Mouse (Mus musculus) hindbrain, embryonic 11.5 days (tissue): ENCODE measurements around the gene Map1s. TPM values are rescaled to one million over a fixed set of nuclear protein-coding genes. Genes with fewer than 3 reads are reported as not detected.
A peak's percentile ranks its signal among the peaks of the same experiment; 100 is the strongest.

Source experiments
- ATAC-seq: fragments of 200-750 bp; cut with Nextera tagmentation; 2 replicates; pipeline ENCODE4 v1.8.0; 2017; ENCODE audit warnings: mild to moderate bottlenecking, moderate TSS enrichment, moderate library complexity; ENCODE audit not compliant: low FRiP score
- DNase-seq: peaks from one replicate; pipeline ENCODE4 v3.0.0-alpha.2; 2015; ENCODE audit warnings: low spot score
- H3K27ac ChIP-seq: fragments of 300-500 bp; sonication (generic); 2 replicates; pipeline ENCODE4 v1.5.1; 2014; ENCODE audit warnings: mild to moderate bottlenecking, low read depth, low read length
- H3K27me3 ChIP-seq: fragments of 300-500 bp; sonication (generic); 2 replicates; pipeline ENCODE4 v1.6.1; 2014; ENCODE audit warnings: mild to moderate bottlenecking, low read length, moderate library complexity, mixed read lengths; ENCODE audit not compliant: control insufficient read depth, insufficient read depth
- H3K36me3 ChIP-seq: fragments of 300-500 bp; sonication (generic); 2 replicates; pipeline ENCODE4 v1.6.1; 2014; ENCODE audit warnings: mild to moderate bottlenecking, low read length, moderate library complexity, mixed read lengths; ENCODE audit not compliant: control insufficient read depth, insufficient read depth
- H3K4me1 ChIP-seq: fragments of 300-500 bp; sonication (generic); replicated peaks from 2 replicates; pipeline ENCODE4 v1.6.1; 2014; ENCODE audit warnings: low read length, mixed read lengths; ENCODE audit not compliant: control insufficient read depth, insufficient read depth
- H3K4me2 ChIP-seq: fragments of 300-500 bp; sonication (generic); replicated peaks from 2 replicates; pipeline ENCODE4 v1.6.1; 2014; ENCODE audit warnings: mild to moderate bottlenecking, low read depth, low read length
- H3K4me3 ChIP-seq: fragments of 300-500 bp; sonication (generic); 2 replicates; pipeline ENCODE4 v1.5.1; 2014; ENCODE audit warnings: low read depth, low read length
- H3K9ac ChIP-seq: fragments of 300-500 bp; sonication (generic); 2 replicates; pipeline ENCODE4 v1.6.1; 2014; ENCODE audit warnings: low read depth, low read length
- H3K9me3 ChIP-seq: fragments of 300-500 bp; sonication (generic); 2 replicates; pipeline ENCODE4 v1.6.1; 2016; ENCODE audit warnings: low read length; ENCODE audit not compliant: control insufficient read depth
- WGBS: fragments of 180-500 bp; shearing (Covaris S2); extraction: QIAGEN DNeasy Blood & Tissue Kit; methylation state at CpG from one replicate; pipeline ENCODE4 v1.1.7; 2014; 5-methylcytosine and 5-hydroxymethylcytosine counted together
- polyA plus RNA-seq: library from polyadenylated mRNA; unstranded; fragments of >200 nt; fragmentation: Nextera tagmentation; extraction: Ambion mirVana; gene quantifications from 2 replicates; pipeline ENCODE4 v1.2.1, GENCODE M21; 2014

The Map1s gene
- polyA plus RNA-seq, 1 experiment from 2014 or later = 32.3 TPM

GRCm38 (mm10) chr8:70865350-70866000 lies 40.3 kb upstream of the Map1s start:
- WGBS = 2% methylated on average over 45 of the region's 46 CpGs
- ATAC-seq = peak; percentile 85
- peak overlapping the region; percentile 95 for H3K4me2 ChIP-seq
- H3K4me1 ChIP-seq = peaks cover 36% of the 10 kb centered on the region
- peak; percentile 100 for DNase-seq
- H3K4me3 ChIP-seq = peak overlapping the region; percentile 60
- H3K9me3 ChIP-seq = no peaks in the 10 kb centered on the region
- H3K36me3 ChIP-seq = no peaks in the 10 kb centered on the region
- 0 out of 2 replicates have a peak, but pooled peaks cover 8% of the 10 kb centered on the region for H3K27me3 ChIP-seq
- peak overlapping the region; percentile 99 for H3K27ac ChIP-seq
- H3K9ac ChIP-seq = peak overlapping the region; percentile 74

- Histone ChIP-seq H3K4me3 (0 out of 2 replicates have a peak overlapping the region, but pooled peaks have one; percentile 22), H3K27ac (peak overlapping the region; percentile 91), H3K9me3 (no peaks in the 10 kb centered on the region), H3K36me3 (no peaks in the 10 kb centered on the region), H3K4me2 (peak overlapping the region; percentile 95), H3K27me3 (0 out of 2 replicates have a peak, but pooled peaks cover 8% of the 10 kb centered on the region), H3K4me1 (peaks cover 36% of the 10 kb centered on the region), H3K9ac (peak overlapping the region; percentile 55)
- WGBS = 8% methylated on average over 12 of the region's 12 CpGs
- peak; percentile 8 for ATAC-seq
- DNase-seq = no peak
Observed at GRCm38 (mm10) chr8:70866001-70866520, 39.7 kb upstream of the Map1s start.

GRCm38 (mm10) chr8:70866566-70866965 lies 39.2 kb upstream of the Map1s start:
- DNase-seq = no peak
- H3K9ac ChIP-seq = no peak overlapping the region; the same call in 1 of the 2 replicates

GRCm38 (mm10) chr8:70868559-70869198 lies 37.1 kb upstream of the Map1s start:
- no peaks in the 10 kb centered on the region for H3K27me3 ChIP-seq
- H3K9ac ChIP-seq = peak overlapping the region; percentile 36; the same call in 1 of the 2 replicates
- peak overlapping the region; percentile 61 for H3K27ac ChIP-seq
- peak overlapping the region; percentile 6; the same call in 1 of the 2 replicates for H3K4me3 ChIP-seq
- peaks cover 24% of the 10 kb centered on the region for H3K4me1 ChIP-seq
- DNase-seq (peak; percentile 60), ATAC-seq (no peak)
- WGBS = 14% methylated on average over 40 of the region's 40 CpGs
- H3K9me3 ChIP-seq = no peaks in the 10 kb centered on the region
- H3K4me2 ChIP-seq = peak overlapping the region; percentile 23; the same call in 1 of the 2 replicates
- H3K36me3 ChIP-seq = no peaks in the 10 kb centered on the region

More at GRCm38 (mm10) chr8:70866566-70866965, 39.2 kb upstream of the Map1s start:
- no peaks in the 10 kb centered on the region for H3K36me3 ChIP-seq
- H3K27ac ChIP-seq = peak overlapping the region; percentile 91
- ATAC-seq = no peak
- 0 out of 2 replicates have a peak, but pooled peaks cover 6% of the 10 kb centered on the region for H3K27me3 ChIP-seq
- H3K4me2 ChIP-seq = peak overlapping the region; percentile 95; the same call in 1 of the 2 replicates
- no peaks in the 10 kb centered on the region for H3K9me3 ChIP-seq
- H3K4me3 ChIP-seq = no peak overlapping the region
- 88% methylated on average over 7 of the region's 7 CpGs for WGBS
- H3K4me1 ChIP-seq = peaks cover 34% of the 10 kb centered on the region

- no peak overlapping the region for H3K4me2 ChIP-seq
Observed at GRCm38 (mm10) chr8:70869199-70869571, 36.5 kb upstream of the Map1s start.

GRCm38 (mm10) chr8:70869601-70870041 lies 36.1 kb upstream of the Map1s start:
- Histone ChIP-seq H3K27ac (peak overlapping the region; percentile 61; the same call in 1 of the 2 replicates), H3K4me1 (peaks cover 18% of the 10 kb centered on the region), H3K27me3 (no peaks in the 10 kb centered on the region), H3K4me2 (no peak overlapping the region), H3K9ac (0 out of 2 replicates have a peak overlapping the region, but pooled peaks have one; percentile 36), H3K9me3 (no peaks in the 10 kb centered on the region), H3K36me3 (no peaks in the 10 kb centered on the region), H3K4me3 (no peak overlapping the region)
- 48% methylated on average over 16 of the region's 16 CpGs for WGBS
- peak; percentile 83 for DNase-seq
- no peak for ATAC-seq

More at GRCm38 (mm10) chr8:70869199-70869571, 36.5 kb upstream of the Map1s start:
- H3K4me3 ChIP-seq = peak overlapping the region; percentile 6; the same call in 1 of the 2 replicates
- H3K27ac ChIP-seq = peak overlapping the region; percentile 61
- H3K9ac ChIP-seq = peak overlapping the region; percentile 36; the same call in 1 of the 2 replicates
- no peak for DNase-seq
- no peak for ATAC-seq
- no peaks in the 10 kb centered on the region for H3K9me3 ChIP-seq
- no peaks in the 10 kb centered on the region for H3K27me3 ChIP-seq
- H3K4me1 ChIP-seq = peaks cover 22% of the 10 kb centered on the region
- 43% methylated on average over 5 of the region's 5 CpGs for WGBS
- H3K36me3 ChIP-seq = no peaks in the 10 kb centered on the region

GRCm38 (mm10) chr8:70871195-70871807 lies 34.4 kb upstream of the Map1s start:
- no peaks in the 10 kb centered on the region for H3K36me3 ChIP-seq
- H3K9ac ChIP-seq = no peak overlapping the region
- ATAC-seq (no peak), DNase-seq (no peak)
- H3K27me3 ChIP-seq = no peaks in the 10 kb centered on the region
- H3K9me3 ChIP-seq = no peaks in the 10 kb centered on the region
- no peak overlapping the region for H3K27ac ChIP-seq
- no peak overlapping the region for H3K4me2 ChIP-seq
- H3K4me1 ChIP-seq = peaks cover 11% of the 10 kb centered on the region; the same call in 1 of the 2 replicates
- no peak overlapping the region for H3K4me3 ChIP-seq
- 88% methylated on average over 5 of the region's 5 CpGs for WGBS

- H3K9ac ChIP-seq = peak overlapping the region; percentile 77
- 5% methylated on average over 31 of the region's 31 CpGs for WGBS
- no peaks in the 10 kb centered on the region for H3K27me3 ChIP-seq
- ATAC-seq (no peak), DNase-seq (no peak)
- peak overlapping the region; percentile 75 for H3K27ac ChIP-seq
- peaks cover 11% of the 10 kb centered on the region; the same call in 1 of the 2 replicates for H3K4me1 ChIP-seq
- H3K4me3 ChIP-seq = peak overlapping the region; percentile 90
- H3K36me3 ChIP-seq = no peaks in the 10 kb centered on the region
- peak overlapping the region; percentile 72 for H3K4me2 ChIP-seq
- H3K9me3 ChIP-seq = no peaks in the 10 kb centered on the region
Observed at GRCm38 (mm10) chr8:70872643-70873363, 32.9 kb upstream of the Map1s start.
